Mouse (Mus musculus): Measurements from ENCODE around the gene Col8a2. TPM values are rescaled to one million over a fixed set of nuclear protein-coding genes. Genes with fewer than 3 reads are reported as not detected.
A peak's percentile ranks its signal among the peaks of the same experiment; 100 is the strongest.

The Col8a2 gene
- polyA plus RNA-seq, 1 experiment from 2014 or later: 3.1 TPM

DNA sequence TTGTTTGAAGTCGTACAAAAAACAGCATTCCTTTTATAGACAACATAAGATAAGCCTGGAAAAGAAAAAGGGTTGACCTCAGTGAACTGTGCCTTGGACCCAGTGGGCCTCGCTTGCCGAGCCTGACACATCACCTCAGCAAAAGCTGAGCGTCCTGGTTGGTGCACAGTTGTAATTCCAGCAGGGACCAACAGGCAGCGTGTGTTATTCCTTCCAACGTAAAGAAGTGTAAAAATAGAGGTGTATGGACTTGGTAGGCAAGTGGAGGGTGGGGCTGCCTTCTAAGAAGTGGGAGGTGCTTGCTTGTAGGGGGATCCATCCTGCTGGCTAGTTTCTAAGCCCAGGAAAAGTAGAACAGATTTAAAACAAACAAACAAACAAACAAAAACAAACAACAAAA, 39.4 kb downstream of the Col8a2 start:
- no peak for DNase-seq (ENCODE audit: low spot score)

- no peak for DNase-seq (ENCODE audit: low spot score)
Observed at GRCm38 (mm10) chr4:126330295-126330694, 43.7 kb downstream of the Col8a2 start.

DNA sequence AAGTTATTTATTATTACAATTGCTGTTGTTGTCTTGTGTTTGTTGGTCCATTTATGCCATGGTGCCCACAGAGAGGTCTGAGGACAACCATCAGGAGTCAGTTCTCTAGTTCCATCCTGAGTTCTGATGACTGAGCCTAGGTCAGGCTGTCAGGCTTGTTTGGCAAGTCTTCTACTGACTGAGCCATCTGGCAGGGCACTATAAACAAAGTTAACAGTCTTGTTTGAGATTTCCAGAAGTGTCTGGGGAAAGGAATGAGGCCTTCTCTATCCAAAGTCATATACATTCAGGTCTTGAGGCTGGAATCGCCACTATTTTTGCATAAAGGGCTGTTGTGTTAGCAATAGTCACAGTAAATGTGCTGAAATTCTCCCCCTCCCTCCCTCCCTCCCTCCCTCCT, 45.2 kb downstream of the Col8a2 start:
- no peak for DNase-seq (ENCODE audit: low spot score)

DNA sequence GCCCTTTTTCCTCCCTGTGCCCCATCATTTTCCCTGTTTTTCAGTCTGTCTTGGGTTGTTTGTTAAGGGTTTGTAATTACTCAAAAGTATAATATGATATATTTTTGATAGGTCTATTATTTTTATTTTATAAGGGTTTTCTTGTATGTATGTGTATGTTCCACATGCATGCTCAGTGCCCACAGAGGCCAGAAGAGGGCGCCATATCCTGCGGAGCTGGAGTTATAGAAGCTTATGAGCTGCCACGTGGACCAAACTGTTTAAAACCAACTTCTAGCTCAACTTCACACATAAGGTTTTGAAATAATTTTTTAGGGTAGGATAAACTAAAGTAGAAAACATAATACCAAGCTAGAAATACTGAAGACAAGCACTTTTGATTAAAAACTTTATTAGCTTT, 45.8 kb downstream of the Col8a2 start:
- DNase-seq (ENCODE audit: low spot score): peak; percentile 17

- DNase-seq (ENCODE audit: low spot score): no peak
Observed at GRCm38 (mm10) chr4:126339461-126339860, 52.9 kb downstream of the Col8a2 start.

DNA sequence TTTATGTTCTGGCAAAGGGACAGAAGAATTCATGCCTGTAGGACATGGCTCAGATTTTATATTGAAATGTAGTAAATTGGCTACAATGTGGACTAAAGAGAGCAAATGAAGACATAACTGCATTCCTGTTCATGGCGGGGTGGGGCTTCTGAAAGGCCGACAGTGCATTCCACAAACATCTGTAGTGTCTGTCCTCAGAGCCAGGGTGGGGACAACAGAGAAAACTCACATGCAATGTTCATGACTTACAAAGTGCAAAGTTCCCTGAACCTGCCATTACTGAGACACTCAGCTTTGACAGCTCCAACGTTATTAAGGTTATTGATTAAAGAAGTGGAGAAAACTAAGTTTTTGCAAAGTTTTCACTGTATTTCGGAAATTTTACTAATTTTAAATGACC, 56.9 kb downstream of the Col8a2 start:
- DNase-seq (ENCODE audit: low spot score): no peak

DNA sequence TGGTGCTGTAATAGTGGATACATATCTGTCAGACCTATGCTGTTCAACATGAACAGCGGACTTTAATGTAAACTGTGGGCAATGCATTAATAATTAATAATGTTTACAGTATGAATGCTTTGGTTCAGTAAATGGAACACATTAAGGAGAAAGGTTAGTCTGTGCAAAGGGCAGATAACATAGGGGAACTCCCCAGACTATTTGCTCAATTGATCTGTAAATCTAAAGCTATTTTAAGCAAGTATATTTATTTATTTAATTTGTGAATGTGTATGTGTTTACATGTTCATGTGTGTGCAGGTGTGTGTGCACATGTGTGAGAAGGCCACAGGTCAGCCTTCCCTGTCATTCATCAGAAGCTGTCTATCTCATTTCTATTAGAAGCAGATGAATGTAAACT, 73.5 kb downstream of the Col8a2 start:
- no peak for DNase-seq (ENCODE audit: low spot score)

Other genes with a start within 250 kb of the Col8a2 start
- 118 and 143 TPM in 2 replicates for gene Mrps15, start 239.9 kb upstream of the Col8a2 start, polyA plus RNA-seq (2015; fragmentation: Nextera tagmentation; extraction: Ambion mirVana)
- gene Oscp1, start 228.2 kb upstream of the Col8a2 start, polyA plus RNA-seq (2015; fragmentation: Nextera tagmentation; extraction: Ambion mirVana): 4.8 and 5.0 TPM in 2 replicates
- gene Lsm10, start 190.2 kb upstream of the Col8a2 start, polyA plus RNA-seq (2015; fragmentation: Nextera tagmentation; extraction: Ambion mirVana): 55.9 and 61.0 TPM in 2 replicates
- gene Stk40, start 182.8 kb upstream of the Col8a2 start, polyA plus RNA-seq (2015; fragmentation: Nextera tagmentation; extraction: Ambion mirVana): 26.5 and 28.8 TPM in 2 replicates
- 28.2 and 28.7 TPM in 2 replicates for gene Eva1b, start 139.0 kb upstream of the Col8a2 start, polyA plus RNA-seq (2015; fragmentation: Nextera tagmentation; extraction: Ambion mirVana)
- 2.2 and 2.7 TPM in 2 replicates for gene Sh3d21, start 123.3 kb upstream of the Col8a2 start, polyA plus RNA-seq (2015; fragmentation: Nextera tagmentation; extraction: Ambion mirVana)
- 173 and 202 TPM in 2 replicates for gene Thrap3, start 84.0 kb upstream of the Col8a2 start, polyA plus RNA-seq (2015; fragmentation: Nextera tagmentation; extraction: Ambion mirVana)
- gene Map7d1, start 30.4 kb upstream of the Col8a2 start, polyA plus RNA-seq (2015; fragmentation: Nextera tagmentation; extraction: Ambion mirVana): 15.9 and 18.2 TPM in 2 replicates
- gene Trappc3, start 24.5 kb upstream of the Col8a2 start, polyA plus RNA-seq (2015; fragmentation: Nextera tagmentation; extraction: Ambion mirVana): 112 and 123 TPM in 2 replicates
- 70.4 and 73.0 TPM in 2 replicates for gene Adprhl2, start 34.9 kb downstream of the Col8a2 start, polyA plus RNA-seq (2015; fragmentation: Nextera tagmentation; extraction: Ambion mirVana)
- gene Tekt2, start 38.9 kb downstream of the Col8a2 start, polyA plus RNA-seq (2015; fragmentation: Nextera tagmentation; extraction: Ambion mirVana): 2.3 and 2.4 TPM in 2 replicates
- 11.1 and 13.6 TPM in 2 replicates for gene Ago3, start 142.8 kb downstream of the Col8a2 start, polyA plus RNA-seq (2015; fragmentation: Nextera tagmentation; extraction: Ambion mirVana)
- 5.2 and 6.1 TPM in 2 replicates for gene Ago1, start 181.8 kb downstream of the Col8a2 start, polyA plus RNA-seq (2015; fragmentation: Nextera tagmentation; extraction: Ambion mirVana)
- gene Ago4, start 246.7 kb downstream of the Col8a2 start, polyA plus RNA-seq (2015; fragmentation: Nextera tagmentation; extraction: Ambion mirVana): 0.47 and 0.60 TPM in 2 replicates

All from thymus, postnatal 0 days (tissue).